Mouse (Mus musculus) layer of hippocampus, adult 2 months (tissue): ENCODE results near the gene Osbpl10. TPM values are rescaled to one million over a fixed set of nuclear protein-coding genes. Genes with fewer than 3 reads are reported as not detected.
"Not testable (repeated sequence)": the region's sequence is repeated elsewhere in the genome, so short reads cannot be mapped to it uniquely, and the experiment has no call there.

Experiments used
- DNase-seq, 2 experiments: peaks; one replicate each; pipeline ENCODE4 v3.0.0; 2022; ENCODE audit warnings: low spot score in 2 of 2
- H3K27ac ChIP-seq: fragments of 200-600 bp; 2 replicates; pipeline ENCODE4 v1.8.1; 2022
- H3K4me3 ChIP-seq: fragments of 200-600 bp; 2 replicates; pipeline ENCODE4 v1.8.1; 2022; ENCODE audit warnings: mild to moderate bottlenecking
- CTCF ChIP-seq: fragments of 200-600 bp; conservative IDR thresholded peaks from 2 replicates; pipeline ENCODE4 v1.8.1; 2022; ENCODE audit warnings: antibody characterized with exemption, mild to moderate bottlenecking, moderate library complexity
- total RNA-seq, 2 experiments: library from RNA; stranded (reverse); gene quantifications; 2 replicates each; pipeline ENCODE4 v1.2.3; 2021

Gene Osbpl10
- total RNA-seq, 2 experiments from 2014 or later: 19.0 to 19.5 TPM

- H3K27ac ChIP-seq: peak overlapping the region; percentile 55; the same call in 1 of the 2 replicates
- no peak overlapping the region for H3K4me3 ChIP-seq
- no peak for DNase-seq
- peak; percentile 34 for TF ChIP-seq CTCF
These were observed 44.8 kb downstream of the Osbpl10 start for GRCm38 (mm10) chr9:115023137-115023536.

- no peak overlapping the region for H3K4me3 ChIP-seq
- peak overlapping the region; percentile 86 for H3K27ac ChIP-seq
- peak; percentile 40 to 54 for DNase-seq
- TF ChIP-seq CTCF: no peak
These were observed 45.5 kb downstream of the Osbpl10 start for GRCm38 (mm10) chr9:115023708-115024383.

GRCm38 (mm10) chr9:115029307-115029706, 50.9 kb downstream of the Osbpl10 start:
- DNase-seq: no peak
- no peak overlapping the region for H3K27ac ChIP-seq
- H3K4me3 ChIP-seq: no peak overlapping the region
- no peak for TF ChIP-seq CTCF

- TF ChIP-seq CTCF: no peak
These were observed 52.2 kb downstream of the Osbpl10 start for GRCm38 (mm10) chr9:115030581-115030980.

GRCm38 (mm10) chr9:115031046-115031445, 52.7 kb downstream of the Osbpl10 start:
- H3K4me3 ChIP-seq, H3K27ac ChIP-seq, DNase-seq: not testable (repeated sequence)

More at GRCm38 (mm10) chr9:115030581-115030980, 52.2 kb downstream of the Osbpl10 start:
- no peak for DNase-seq
- H3K27ac ChIP-seq: no peak overlapping the region
- H3K4me3 ChIP-seq: no peak overlapping the region

GRCm38 (mm10) chr9:115032786-115033185, 54.4 kb downstream of the Osbpl10 start:
- H3K4me3 ChIP-seq: no peak overlapping the region
- DNase-seq: no peak
- no peak for TF ChIP-seq CTCF
- peak overlapping the region; percentile 43; the same call in 1 of the 2 replicates for H3K27ac ChIP-seq

- H3K4me3 ChIP-seq: no peak overlapping the region
- DNase-seq: no peak
- H3K27ac ChIP-seq: no peak overlapping the region
- no peak for TF ChIP-seq CTCF
These were observed 55.9 kb downstream of the Osbpl10 start for GRCm38 (mm10) chr9:115034271-115034670.

- TF ChIP-seq CTCF: no peak
- DNase-seq: no peak
- H3K27ac ChIP-seq: no peak overlapping the region
These were observed 56.4 kb downstream of the Osbpl10 start for GRCm38 (mm10) chr9:115034788-115035187.

GRCm38 (mm10) chr9:115038215-115038614, 59.8 kb downstream of the Osbpl10 start:
- no peak for TF ChIP-seq CTCF
- Histone ChIP-seq H3K27ac (no peak overlapping the region), H3K4me3 (no peak overlapping the region)
- no peak for DNase-seq

More at GRCm38 (mm10) chr9:115034788-115035187, 56.4 kb downstream of the Osbpl10 start:
- H3K4me3 ChIP-seq: no peak overlapping the region

- Histone ChIP-seq H3K27ac (no peak overlapping the region), H3K4me3 (no peak overlapping the region)
- DNase-seq: no peak
- no peak for TF ChIP-seq CTCF
These were observed 60.3 kb downstream of the Osbpl10 start for GRCm38 (mm10) chr9:115038686-115039085.

- H3K4me3 ChIP-seq: no peak overlapping the region
- no peak for TF ChIP-seq CTCF
- DNase-seq: no peak
These were observed 60.9 kb downstream of the Osbpl10 start for GRCm38 (mm10) chr9:115039245-115039644.

GRCm38 (mm10) chr9:115042571-115042970, 64.2 kb downstream of the Osbpl10 start:
- Histone ChIP-seq H3K27ac (no peak overlapping the region), H3K4me3 (no peak overlapping the region)
- no peak for DNase-seq
- TF ChIP-seq CTCF: no peak

More at GRCm38 (mm10) chr9:115039245-115039644, 60.9 kb downstream of the Osbpl10 start:
- H3K27ac ChIP-seq: no peak overlapping the region

- Histone ChIP-seq H3K4me3 (no peak overlapping the region), H3K27ac (no peak overlapping the region)
- no peak for TF ChIP-seq CTCF
- no peak for DNase-seq
These were observed 64.8 kb downstream of the Osbpl10 start for GRCm38 (mm10) chr9:115042971-115043706.
